Mouse (Mus musculus) Patski (cell line): ENCODE data around the gene Fam189b. TPM values are rescaled to one million over a fixed set of nuclear protein-coding genes. Genes with fewer than 3 reads are reported as not detected.

Experiments
- ATAC-seq: fragments of 100-300 bp; one replicate; pipeline ENCODE4 v1.8.0; 2021
- CTCF ChIA-PET: fragments of 350-600 bp; sonication (Branson Sonifier 250); formaldehyde crosslinking; loops from one replicate; lab custom pipeline; 2022; ENCODE audit warnings: inconsistent platforms; lab: Charles Lee
- POLR2A ChIA-PET: fragments of 350-600 bp; sonication (Branson Sonifier 250); formaldehyde crosslinking; loops from one replicate; lab custom pipeline; 2022; ENCODE audit warnings: antibody characterized with exemption, inconsistent platforms; lab: Charles Lee
- DNase-seq: peaks from one replicate; pipeline ENCODE4 v3.0.0-alpha.2; 2011; ENCODE audit warnings: low read depth, low spot score
- H3K27me3 ChIP-seq: fragments of 371-371 bp; one replicate; pipeline ENCODE4 v1.5.1; 2021
- CTCF ChIP-seq: fragments of 100-300 bp; IDR thresholded peaks from one replicate; pipeline ENCODE4 v1.5.1; 2021
- in situ Hi-C: fragments of 300-500 bp; cut with MboI; formaldehyde crosslinking; loops from 3 replicates; pipeline ENCODE4 v1.11.1; 2018; ENCODE audit warnings: low pct_unique_long_range_greater_than_20kb, mixed read lengths
- polyA plus RNA-seq: library from polyadenylated mRNA; unstranded; gene quantifications from one replicate; pipeline ENCODE4 v1.2.3, GENCODE M21; 2021

Gene Fam189b
- polyA plus RNA-seq: 37.6 TPM

DNA sequence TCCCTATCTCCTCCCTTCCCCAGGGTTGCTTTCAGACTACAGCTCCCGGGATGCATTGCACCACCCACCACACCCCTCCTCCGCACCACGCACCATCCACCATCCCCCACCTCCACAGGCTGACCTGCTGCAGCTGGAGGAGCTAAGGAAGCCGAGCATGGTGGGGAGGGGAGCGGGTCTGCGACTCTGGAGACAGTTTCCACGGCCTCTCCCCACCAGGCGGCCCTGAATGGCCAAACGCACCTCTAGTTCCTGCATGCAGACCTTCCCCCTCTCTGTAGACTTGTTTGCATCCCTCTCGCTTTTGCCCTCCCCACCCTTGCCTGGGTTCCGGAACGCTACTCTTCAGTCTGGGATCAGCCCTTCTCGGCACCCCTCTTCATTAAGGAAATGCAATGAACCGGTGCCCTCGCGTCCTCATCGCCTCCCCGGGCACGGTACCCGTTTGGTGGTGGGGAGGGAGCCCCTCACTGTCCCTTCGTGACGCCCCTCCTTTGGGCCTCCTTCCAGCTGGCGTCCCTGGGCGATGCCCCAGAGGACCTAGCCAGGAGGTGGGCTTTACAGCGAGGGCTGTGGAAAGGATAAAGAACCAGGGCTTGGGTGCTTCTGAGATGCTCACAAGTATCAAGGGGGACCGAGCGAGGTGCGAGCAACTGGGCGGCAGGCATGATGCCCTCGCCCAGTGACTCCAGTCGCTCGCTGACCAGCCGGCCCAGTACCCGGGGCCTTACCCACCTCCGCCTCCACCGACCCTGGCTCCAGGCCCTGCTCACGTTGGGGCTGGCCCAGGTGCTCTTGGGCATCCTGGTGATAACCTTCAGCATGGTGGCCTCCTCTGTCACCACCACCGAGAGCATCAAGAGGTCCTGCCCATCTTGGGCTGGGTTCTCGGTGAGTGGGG lies at the start of gene Fam189b:
Gene Fam189b (plus strand): TSS at position 86 of the 901 bp plus-strand sequence.
- peak; percentile 27 for DNase-seq
- in situ Hi-C loops: no loop called here
- H3K27me3 ChIP-seq: no peaks in the 10 kb centered on the region
- CTCF ChIA-PET: interaction anchor here (0.7 to 2.9 kb wide), 4 partner anchors 8 to 23 kb away, joined by 3 to 15 read pairs (median 3); partner anchors contain the start of gene Hcn3
- POLR2A ChIA-PET: interaction anchor here (0.6 kb wide), 1 partner anchor 8 kb away, joined by 3 read pairs; no protein-coding TSS in a partner anchor
- TF ChIP-seq CTCF: no peak
- peak; percentile 41 for ATAC-seq

- CTCF ChIA-PET: interaction anchor here (0.6 to 1.2 kb wide), 2 partner anchors 9 to 18 kb away, joined by 3 to 4 read pairs; no protein-coding TSS in a partner anchor
- H3K27me3 ChIP-seq: no peaks in the 10 kb centered on the region
- ATAC-seq (no peak), DNase-seq (no peak)
- in situ Hi-C loops: no loop called here
- POLR2A ChIA-PET: no interaction called here
- TF ChIP-seq CTCF: no peak
Observed at GRCm38 (mm10) chr3:89133752-89134151, 49.2 kb upstream of the Fam189b start.

GRCm38 (mm10) chr3:89135958-89136357 lies 47.0 kb upstream of the Fam189b start, which contains the start of gene Pklr:
Gene Pklr, plus strand, starts transcription at chr3:89136142.
- DNase-seq (no peak), ATAC-seq (no peak)
- CTCF ChIA-PET: interaction anchor here (0.8 to 1.6 kb wide), 6 partner anchors 12 to 58 kb away, joined by 3 to 4 read pairs (median 3); no protein-coding TSS in a partner anchor
- in situ Hi-C loops: no loop called here
- POLR2A ChIA-PET: interaction anchor here (0.9 to 1.2 kb wide), 4 partner anchors 10 to 58 kb away, joined by 3 to 5 read pairs (median 4); partner anchors contain the start of genes Clk2 and Fdps
- H3K27me3 ChIP-seq: no peaks in the 10 kb centered on the region
- TF ChIP-seq CTCF: no peak

GRCm38 (mm10) chr3:89136365-89136764 lies 46.6 kb upstream of the Fam189b start:
- ATAC-seq: peak; percentile 61
- in situ Hi-C loops: no loop called here
- TF ChIP-seq CTCF: no peak
- H3K27me3 ChIP-seq: no peaks in the 10 kb centered on the region
- ChIA-PET POLR2A (interaction anchor here (0.5 to 1.1 kb wide), 4 partner anchors 10 to 59 kb away, joined by 3 to 5 read pairs (median 4); partner anchors contain the start of genes Clk2 and Fdps), CTCF (interaction anchor here (0.8 to 1.6 kb wide), 8 partner anchors 9 to 57 kb away, joined by 3 to 4 read pairs (median 3); no protein-coding TSS in a partner anchor)
- no peak for DNase-seq

DNA sequence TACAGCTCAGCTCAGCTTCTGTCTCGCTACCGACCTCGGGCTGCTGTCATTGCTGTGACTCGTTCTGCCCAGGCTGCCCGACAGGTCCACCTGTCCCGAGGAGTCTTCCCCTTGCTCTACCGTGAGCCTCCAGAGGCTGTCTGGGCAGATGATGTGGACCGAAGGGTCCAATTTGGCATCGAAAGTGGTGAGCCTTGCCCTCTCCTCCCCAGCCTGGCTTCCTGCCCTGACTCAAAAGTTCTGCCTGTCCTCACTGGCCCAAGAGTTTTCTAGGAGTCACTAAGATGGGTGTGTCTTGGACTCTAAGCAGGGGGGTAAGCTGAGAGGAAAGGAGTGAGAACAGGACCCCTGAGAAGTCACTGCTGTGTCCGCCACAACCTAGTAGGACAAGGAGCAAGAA lies 38.1 kb upstream of the Fam189b start:
- ChIA-PET POLR2A (no interaction called here), CTCF (interaction anchor here (1.0 to 1.7 kb wide), 4 partner anchors 8 to 29 kb away, joined by 3 to 4 read pairs (median 3); partner anchors contain the start of gene Hcn3)
- ATAC-seq: no peak
- in situ Hi-C loops: no loop called here
- no peaks in the 10 kb centered on the region for H3K27me3 ChIP-seq
- no peak for TF ChIP-seq CTCF
- DNase-seq: no peak

GRCm38 (mm10) chr3:89145566-89145965 lies 37.4 kb upstream of the Fam189b start:
- H3K27me3 ChIP-seq: no peaks in the 10 kb centered on the region
- no peak for TF ChIP-seq CTCF
- ChIA-PET CTCF (interaction anchor here (1.2 to 1.7 kb wide), 4 partner anchors 9 to 30 kb away, joined by 3 to 6 read pairs (median 4); partner anchors contain the start of gene Hcn3), POLR2A (interaction anchor here (1.1 kb wide), 1 partner anchor 19 kb away, joined by 3 read pairs; the partner anchor contains the start of gene Clk2)
- ATAC-seq (no peak), DNase-seq (no peak)
- in situ Hi-C loops: no loop called here

- CTCF ChIA-PET: interaction anchor here (1.4 to 1.6 kb wide), 2 partner anchors 12 to 31 kb away, joined by 6 to 8 read pairs; partner anchors contain the start of gene Hcn3
- no peak for TF ChIP-seq CTCF
- ATAC-seq (no peak), DNase-seq (no peak)
- POLR2A ChIA-PET: interaction anchor here (1.1 kb wide), 1 partner anchor 8 kb away, joined by 3 read pairs; no protein-coding TSS in a partner anchor
- in situ Hi-C loops: no loop called here
- no peaks in the 10 kb centered on the region for H3K27me3 ChIP-seq
Observed at GRCm38 (mm10) chr3:89147101-89147978, 35.6 kb upstream of the Fam189b start.

- TF ChIP-seq CTCF: no peak
- no peak for DNase-seq
- in situ Hi-C loops: no loop called here
- no peak for ATAC-seq
- ChIA-PET POLR2A (interaction anchor here (1.1 kb wide), 1 partner anchor 9 kb away, joined by 3 read pairs; no protein-coding TSS in a partner anchor), CTCF (no interaction called here)
- no peaks in the 10 kb centered on the region for H3K27me3 ChIP-seq
Observed at GRCm38 (mm10) chr3:89147979-89148311, 35.0 kb upstream of the Fam189b start.

DNA sequence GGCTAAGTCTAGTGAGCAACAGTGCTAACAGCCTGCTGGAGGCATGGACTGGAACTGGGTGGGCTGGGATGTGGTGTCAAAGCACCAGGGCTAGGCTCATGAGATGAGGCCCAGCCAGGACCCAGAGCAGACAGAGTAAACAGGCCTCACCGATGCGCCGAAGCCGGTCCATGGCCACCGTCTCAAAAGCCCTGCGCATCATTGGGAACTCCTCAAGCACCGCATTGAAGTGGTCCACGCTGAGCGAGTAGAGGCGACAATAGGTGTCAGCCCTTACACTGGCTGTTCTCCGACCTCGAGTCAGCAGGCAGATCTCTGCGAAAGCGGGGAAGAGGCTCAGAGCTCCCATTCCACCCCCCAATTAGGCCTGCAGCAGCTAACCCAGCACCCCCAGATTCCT lies 34.4 kb upstream of the Fam189b start:
- no peak for DNase-seq
- ChIA-PET CTCF (interaction anchor here (0.7 to 1.6 kb wide), 2 partner anchors 10 to 33 kb away, joined by 3 to 4 read pairs; no protein-coding TSS in a partner anchor), POLR2A (no interaction called here)
- in situ Hi-C loops: no loop called here
- TF ChIP-seq CTCF: no peak
- H3K27me3 ChIP-seq: no peaks in the 10 kb centered on the region
- ATAC-seq: no peak
